Mouse (Mus musculus): ENCODE data around the gene Olfr1212.

DNA sequence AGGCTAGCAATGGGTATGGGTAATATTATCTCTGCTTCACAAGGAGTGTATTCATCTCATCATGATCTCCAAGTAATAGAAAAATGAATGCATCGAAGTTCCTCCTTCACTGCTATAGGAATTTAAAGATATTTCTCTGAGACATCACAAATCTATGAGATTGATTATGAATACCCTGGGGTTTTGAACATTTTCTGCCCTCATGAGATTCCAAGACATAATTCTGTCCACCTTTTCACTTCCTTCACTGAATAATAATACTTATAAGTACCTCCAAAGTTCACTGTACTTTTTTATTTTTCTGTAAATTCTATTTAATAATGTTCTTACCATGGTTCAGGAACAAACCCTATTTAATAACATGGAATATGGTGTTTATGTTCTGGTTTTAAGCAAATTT lies 26.4 kb downstream of the Olfr1212 start, which contains the start of gene Gm13762:
- TF ChIP-seq POLR2A (IDR thresholded peaks at IDR 0.05; ENCODE audit: insufficient read length, low read depth) (no peak), TCF3 (IDR thresholded peaks at IDR 0.05; ENCODE audit: insufficient read length, low read depth) (no peak), USF1 (IDR thresholded peaks at IDR 0.05; ENCODE audit: low read depth) (no peak), MAX (IDR thresholded peaks at IDR 0.05; ENCODE audit: low read depth) (no peak), E2F4 (IDR thresholded peaks at IDR 0.05; ENCODE audit: insufficient read depth) (no peak)

Data from myocyte (in vitro differentiated cells).